Mouse (Mus musculus) testis, adult 2 months (tissue): ENCODE measurements around the gene Abcc2.

ENCODE experiments used
- CTCF ChIP-seq: fragments of 200-500 bp; IDR thresholded peaks from 2 replicates; pipeline ENCODE4 v1.5.1; 2012; ENCODE audit warnings: low read depth, mild to moderate bottlenecking, inconsistent platforms, low read length, moderate library complexity; ENCODE audit not compliant: control insufficient read depth, insufficient read depth, insufficient replicate concordance
- POLR2A ChIP-seq: fragments of 200-500 bp; IDR thresholded peaks from 2 replicates; pipeline ENCODE4 v1.6.1; 2012; ENCODE audit warnings: low read depth, mild to moderate bottlenecking, inconsistent platforms, low read length, moderate library complexity; ENCODE audit not compliant: control insufficient read depth

- TF ChIP-seq POLR2A (no peak), CTCF (no peak)
These were observed 70.1 kb downstream of the Abcc2 start for GRCm38 (mm10) chr19:43851996-43852630.
